Mouse (Mus musculus) heart, embryonic 15.5 days (tissue): ENCODE results near the gene Eef1g. TPM values are rescaled to one million over a fixed set of nuclear protein-coding genes. Genes with fewer than 3 reads are reported as not detected.
A peak's percentile ranks its signal among the peaks of the same experiment; 100 is the strongest.

Experiments
- ATAC-seq: fragments of 200-750 bp; cut with Nextera tagmentation; replicated peaks from 2 replicates; pipeline ENCODE4 v1.8.0; 2017; ENCODE audit warnings: low read depth, moderate TSS enrichment; ENCODE audit not compliant: insufficient number of reproducible peaks, insufficient read depth, low FRiP score
- H3K27ac ChIP-seq: fragments of 300-500 bp; sonication (generic); 2 replicates; pipeline ENCODE4 v1.5.1; 2015; ENCODE audit warnings: mild to moderate bottlenecking, inconsistent platforms
- H3K27me3 ChIP-seq: fragments of 300-500 bp; sonication (generic); 2 replicates; pipeline ENCODE4 v1.6.1; 2015; ENCODE audit warnings: inconsistent platforms
- H3K36me3 ChIP-seq: fragments of 300-500 bp; sonication (generic); 2 replicates; pipeline ENCODE4 v1.6.1; 2015; ENCODE audit warnings: mild to moderate bottlenecking, inconsistent platforms
- H3K4me1 ChIP-seq: fragments of 300-500 bp; sonication (generic); replicated peaks from 2 replicates; pipeline ENCODE4 v1.6.1; 2015; ENCODE audit warnings: inconsistent platforms
- H3K4me2 ChIP-seq: fragments of 300-500 bp; sonication (generic); 2 replicates; pipeline ENCODE4 v1.6.1; 2015; ENCODE audit warnings: inconsistent platforms, mild to moderate bottlenecking, moderate library complexity
- H3K4me3 ChIP-seq: fragments of 300-500 bp; sonication (generic); 2 replicates; pipeline ENCODE4 v1.5.1; 2015; ENCODE audit warnings: mild to moderate bottlenecking, inconsistent platforms
- H3K9ac ChIP-seq: fragments of 300-500 bp; sonication (generic); 2 replicates; pipeline ENCODE4 v1.6.1; 2015; ENCODE audit warnings: mild to moderate bottlenecking, inconsistent platforms
- H3K9me3 ChIP-seq: fragments of 300-500 bp; sonication (generic); replicated peaks from 2 replicates; pipeline ENCODE4 v1.6.1; 2016; ENCODE audit warnings: inconsistent platforms
- WGBS: fragments of 180-500 bp; shearing (Covaris S2); methylation state at CpG from one replicate; pipeline ENCODE4 v1.1.7; 2015; ENCODE audit warnings: mixed read lengths; 5-methylcytosine and 5-hydroxymethylcytosine counted together
- polyA plus RNA-seq: library from polyadenylated mRNA; unstranded; fragments of >200 nt; fragmentation: Nextera tagmentation; extraction: Ambion mirVana; gene quantifications from 2 replicates; pipeline ENCODE4 v1.2.1, GENCODE M21; 2015

Eef1g gene
- polyA plus RNA-seq, 1 experiment from 2014 or later: 216 TPM

- peaks cover 22% of the 10 kb centered on the region for H3K4me1 ChIP-seq
- H3K4me3 ChIP-seq: peak overlapping the region; percentile 93
- H3K27ac ChIP-seq: peak overlapping the region; percentile 80
- no peaks in the 10 kb centered on the region; the same call in 1 of the 2 replicates for H3K27me3 ChIP-seq
- H3K9me3 ChIP-seq: no peaks in the 10 kb centered on the region
- WGBS: 6% methylated on average over 11 of the region's 11 CpGs
- no peak for ATAC-seq
- peaks cover 46% of the 10 kb centered on the region for H3K36me3 ChIP-seq
- H3K4me2 ChIP-seq: peak overlapping the region; percentile 88
- H3K9ac ChIP-seq: peak overlapping the region; percentile 92
Measured at GRCm38 (mm10) chr19:8930117-8930516, 36.7 kb upstream of the Eef1g start.

- H3K27me3 ChIP-seq: no peaks in the 10 kb centered on the region; the same call in 1 of the 2 replicates
- no peak for ATAC-seq
- no peak overlapping the region for H3K27ac ChIP-seq
- 73% methylated on average over 7 of the region's 7 CpGs for WGBS
- peaks cover 40% of the 10 kb centered on the region for H3K36me3 ChIP-seq
- H3K4me1 ChIP-seq: peaks cover 22% of the 10 kb centered on the region
- H3K4me2 ChIP-seq: peak overlapping the region; percentile 88
- H3K9me3 ChIP-seq: no peaks in the 10 kb centered on the region
- peak overlapping the region; percentile 93 for H3K4me3 ChIP-seq
- peak overlapping the region; percentile 92 for H3K9ac ChIP-seq
Measured at GRCm38 (mm10) chr19:8930771-8931170, 36.1 kb upstream of the Eef1g start.

GRCm38 (mm10) chr19:8936736-8937135 lies 30.1 kb upstream of the Eef1g start:
- Histone ChIP-seq H3K4me3 (no peak overlapping the region), H3K4me1 (peaks cover 11% of the 10 kb centered on the region), H3K4me2 (no peak overlapping the region), H3K9me3 (no peaks in the 10 kb centered on the region), H3K27ac (no peak overlapping the region), H3K9ac (no peak overlapping the region), H3K36me3 (peaks cover 43% of the 10 kb centered on the region), H3K27me3 (no peaks in the 10 kb centered on the region)
- 85% methylated on average over 2 of the region's 2 CpGs for WGBS
- ATAC-seq: no peak

GRCm38 (mm10) chr19:8940526-8941133 lies 26.2 kb upstream of the Eef1g start:
- no peak overlapping the region for H3K9ac ChIP-seq
- 81% methylated on average over 15 of the region's 15 CpGs for WGBS
- H3K4me2 ChIP-seq: peak overlapping the region; percentile 67; the same call in 1 of the 2 replicates

GRCm38 (mm10) chr19:8941136-8941514 lies 25.7 kb upstream of the Eef1g start:
- Histone ChIP-seq H3K9me3 (no peaks in the 10 kb centered on the region), H3K4me3 (peak overlapping the region; percentile 91), H3K27ac (peak overlapping the region; percentile 94), H3K4me2 (peak overlapping the region; percentile 67), H3K4me1 (peaks cover 38% of the 10 kb centered on the region), H3K36me3 (peaks cover 41% of the 10 kb centered on the region), H3K9ac (peak overlapping the region; percentile 46), H3K27me3 (no peaks in the 10 kb centered on the region)
- 35% methylated on average over 10 of the region's 10 CpGs for WGBS
- ATAC-seq: no peak

More at GRCm38 (mm10) chr19:8940526-8941133, 26.2 kb upstream of the Eef1g start:
- Histone ChIP-seq H3K4me1 (peaks cover 37% of the 10 kb centered on the region), H3K4me3 (peak overlapping the region; percentile 91; the same call in 1 of the 2 replicates), H3K9me3 (no peaks in the 10 kb centered on the region), H3K27ac (no peak overlapping the region), H3K27me3 (no peaks in the 10 kb centered on the region), H3K36me3 (peaks cover 36% of the 10 kb centered on the region)
- ATAC-seq: no peak

- peak within 1 kb of the TSS; percentile 91 for H3K4me3 ChIP-seq
- no peaks in the 10 kb centered on the region for H3K27me3 ChIP-seq
- peaks cover 40% of the 10 kb centered on the region for H3K36me3 ChIP-seq
- peak within 1 kb of the TSS; percentile 91 for H3K9ac ChIP-seq
- H3K9me3 ChIP-seq: no peaks in the 10 kb centered on the region
- peak within 1 kb of the TSS; percentile 67 for H3K4me2 ChIP-seq
- H3K4me1 ChIP-seq: peaks cover 38% of the 10 kb centered on the region
- ATAC-seq: peak; percentile 91
- H3K27ac ChIP-seq: peak within 1 kb of the TSS; percentile 94
- WGBS: under 1% methylated on average over 64 of the region's 64 CpGs
Measured at GRCm38 (mm10) chr19:8941515-8942217, 25.2 kb upstream of the Eef1g start, which contains the start of gene Mta2. TSS of gene Mta2 (plus strand) at chr19:8941875.

- Histone ChIP-seq H3K36me3 (peaks cover 39% of the 10 kb centered on the region), H3K9me3 (no peaks in the 10 kb centered on the region)
- under 1% methylated on average over 46 of the region's 46 CpGs for WGBS
Measured at GRCm38 (mm10) chr19:8942276-8942964, 24.4 kb upstream of the Eef1g start.

GRCm38 (mm10) chr19:8943047-8943446 lies 23.8 kb upstream of the Eef1g start:
- H3K9ac ChIP-seq: peak overlapping the region; percentile 91
- H3K36me3 ChIP-seq: peaks cover 42% of the 10 kb centered on the region
- H3K4me2 ChIP-seq: peak overlapping the region; percentile 67
- peak overlapping the region; percentile 91 for H3K4me3 ChIP-seq
- WGBS: 54% methylated on average over 2 of the region's 2 CpGs
- ATAC-seq: no peak
- peak overlapping the region; percentile 94; the same call in 1 of the 2 replicates for H3K27ac ChIP-seq
- H3K27me3 ChIP-seq: no peaks in the 10 kb centered on the region
- no peaks in the 10 kb centered on the region for H3K9me3 ChIP-seq
- peaks cover 38% of the 10 kb centered on the region for H3K4me1 ChIP-seq

More at GRCm38 (mm10) chr19:8942276-8942964, 24.4 kb upstream of the Eef1g start:
- H3K27me3 ChIP-seq: no peaks in the 10 kb centered on the region
- peak overlapping the region; percentile 91 for H3K9ac ChIP-seq
- H3K4me3 ChIP-seq: peak overlapping the region; percentile 91
- ATAC-seq: peak; percentile 68
- peaks cover 38% of the 10 kb centered on the region for H3K4me1 ChIP-seq
- H3K27ac ChIP-seq: peak overlapping the region; percentile 94
- peak overlapping the region; percentile 67 for H3K4me2 ChIP-seq

- Histone ChIP-seq H3K9ac (peak overlapping the region; percentile 7; the same call in 1 of the 2 replicates), H3K4me3 (peak overlapping the region; percentile 91; the same call in 1 of the 2 replicates), H3K4me2 (peak overlapping the region; percentile 67), H3K9me3 (no peaks in the 10 kb centered on the region), H3K36me3 (peaks cover 45% of the 10 kb centered on the region), H3K4me1 (peaks cover 38% of the 10 kb centered on the region), H3K27me3 (no peaks in the 10 kb centered on the region), H3K27ac (peak overlapping the region; percentile 39)
- 24% methylated on average over 5 of the region's 5 CpGs for WGBS
- no peak for ATAC-seq
Measured at GRCm38 (mm10) chr19:8944062-8944461, 22.8 kb upstream of the Eef1g start.

- Histone ChIP-seq H3K27me3 (no peaks in the 10 kb centered on the region), H3K4me2 (peak overlapping the region; percentile 67), H3K9ac (peak overlapping the region; percentile 25; the same call in 1 of the 2 replicates), H3K4me1 (peaks cover 38% of the 10 kb centered on the region), H3K9me3 (no peaks in the 10 kb centered on the region), H3K36me3 (peaks cover 50% of the 10 kb centered on the region), H3K4me3 (peak overlapping the region; percentile 31), H3K27ac (peak overlapping the region; percentile 39)
- 26% methylated on average over 5 of the region's 5 CpGs for WGBS
- no peak for ATAC-seq
Measured at GRCm38 (mm10) chr19:8944750-8945149, 22.1 kb upstream of the Eef1g start.

- Histone ChIP-seq H3K27me3 (no peaks in the 10 kb centered on the region), H3K36me3 (peaks cover 52% of the 10 kb centered on the region), H3K9me3 (no peaks in the 10 kb centered on the region), H3K4me1 (peaks cover 38% of the 10 kb centered on the region), H3K9ac (peak overlapping the region; percentile 25; the same call in 1 of the 2 replicates), H3K4me2 (peak overlapping the region; percentile 67), H3K4me3 (peak overlapping the region; percentile 31), H3K27ac (peak overlapping the region; percentile 39)
- 65% methylated on average over 6 of the region's 6 CpGs for WGBS
- ATAC-seq: no peak
Measured at GRCm38 (mm10) chr19:8945251-8945650, 21.6 kb upstream of the Eef1g start.
